Mouse (Mus musculus) embryonic facial prominence, embryonic 15.5 days (tissue): Measurements from ENCODE around the gene Ccdc83. TPM values are rescaled to one million over a fixed set of nuclear protein-coding genes. Genes with fewer than 3 reads are reported as not detected.
A peak's percentile ranks its signal among the peaks of the same experiment; 100 is the strongest.
"Not testable (repeated sequence)": the region's sequence is repeated elsewhere in the genome, so short reads cannot be mapped to it uniquely, and the experiment has no call there.

Experiments used
- ATAC-seq: fragments of 200-750 bp; cut with Nextera tagmentation; 2 replicates; pipeline ENCODE4 v1.8.0; 2017; ENCODE audit warnings: low read depth, moderate TSS enrichment; ENCODE audit not compliant: insufficient number of reproducible peaks, low FRiP score, low TSS enrichment
- H3K27ac ChIP-seq: fragments of 300-500 bp; sonication (generic); replicated peaks from 2 replicates; pipeline ENCODE4 v1.5.1; 2015; ENCODE audit warnings: mild to moderate bottlenecking, inconsistent platforms
- H3K27me3 ChIP-seq: fragments of 300-500 bp; sonication (generic); 2 replicates; pipeline ENCODE4 v1.6.1; 2015; ENCODE audit warnings: inconsistent platforms
- H3K36me3 ChIP-seq: fragments of 300-500 bp; sonication (generic); 2 replicates; pipeline ENCODE4 v1.6.1; 2015; ENCODE audit warnings: mild to moderate bottlenecking, inconsistent platforms
- H3K4me1 ChIP-seq: fragments of 300-500 bp; sonication (generic); 2 replicates; pipeline ENCODE4 v1.6.1; 2015; ENCODE audit warnings: inconsistent platforms
- H3K4me2 ChIP-seq: fragments of 300-500 bp; sonication (generic); replicated peaks from 2 replicates; pipeline ENCODE4 v1.6.1; 2015; ENCODE audit warnings: mild to moderate bottlenecking, inconsistent platforms
- H3K4me3 ChIP-seq: fragments of 300-500 bp; sonication (generic); replicated peaks from 2 replicates; pipeline ENCODE4 v1.5.1; 2015; ENCODE audit warnings: mild to moderate bottlenecking, inconsistent platforms
- H3K9ac ChIP-seq: fragments of 300-500 bp; sonication (generic); 2 replicates; pipeline ENCODE4 v1.6.1; 2015; ENCODE audit warnings: inconsistent platforms
- H3K9me3 ChIP-seq: fragments of 300-500 bp; sonication (generic); replicated peaks from 2 replicates; pipeline ENCODE4 v1.6.1; 2016; ENCODE audit warnings: inconsistent platforms
- WGBS: fragments of 180-500 bp; shearing (Covaris S2); methylation state at CpG from one replicate; pipeline ENCODE4 v1.1.7; 2015; 5-methylcytosine and 5-hydroxymethylcytosine counted together
- polyA plus RNA-seq: library from polyadenylated mRNA; unstranded; fragments of >200 nt; fragmentation: Nextera tagmentation; extraction: Ambion mirVana; gene quantifications from 2 replicates; pipeline ENCODE4 v1.2.1, GENCODE M21; 2015

Ccdc83 gene
- polyA plus RNA-seq, 1 experiment from 2014 or later, result 0.25 TPM

- no peaks in the 10 kb centered on the region for H3K4me1 ChIP-seq
- no peak overlapping the region for H3K4me2 ChIP-seq
- no peak overlapping the region for H3K27ac ChIP-seq
- WGBS, result 73% methylated on average over 2 of the region's 2 CpGs
- H3K36me3 ChIP-seq, result no peaks in the 10 kb centered on the region
- H3K27me3 ChIP-seq, result no peaks in the 10 kb centered on the region
- no peak overlapping the region for H3K9ac ChIP-seq
- H3K9me3 ChIP-seq, result no peaks in the 10 kb centered on the region
- no peak overlapping the region for H3K4me3 ChIP-seq
- ATAC-seq, result no peak
Observed at GRCm38 (mm10) chr7:90258701-90259100, 6.9 kb downstream of the Ccdc83 start.

- no peak overlapping the region for H3K4me2 ChIP-seq
- no peaks in the 10 kb centered on the region for H3K9me3 ChIP-seq
- H3K4me3 ChIP-seq, result no peak overlapping the region
- H3K36me3 ChIP-seq, result no peaks in the 10 kb centered on the region
- WGBS, result 63% methylated on average over 5 of the region's 5 CpGs
- ATAC-seq, result no peak
- H3K27me3 ChIP-seq, result no peaks in the 10 kb centered on the region
- H3K4me1 ChIP-seq, result no peaks in the 10 kb centered on the region
- no peak overlapping the region for H3K9ac ChIP-seq
- no peak overlapping the region for H3K27ac ChIP-seq
Observed at GRCm38 (mm10) chr7:90252946-90253345, 12.6 kb downstream of the Ccdc83 start.

GRCm38 (mm10) chr7:90243643-90244042, 21.9 kb downstream of the Ccdc83 start:
- 79% methylated on average over 5 of the region's 5 CpGs for WGBS
- no peak overlapping the region for H3K9ac ChIP-seq
- no peaks in the 10 kb centered on the region for H3K36me3 ChIP-seq
- H3K27ac ChIP-seq, result no peak overlapping the region
- no peaks in the 10 kb centered on the region for H3K9me3 ChIP-seq
- no peak overlapping the region for H3K4me2 ChIP-seq
- no peak for ATAC-seq
- no peaks in the 10 kb centered on the region for H3K4me1 ChIP-seq
- no peak overlapping the region for H3K4me3 ChIP-seq
- H3K27me3 ChIP-seq, result no peaks in the 10 kb centered on the region

GRCm38 (mm10) chr7:90243151-90243550, 22.4 kb downstream of the Ccdc83 start:
- Histone ChIP-seq H3K4me2 (no peak overlapping the region), H3K27ac (no peak overlapping the region), H3K9ac (no peak overlapping the region), H3K9me3 (no peaks in the 10 kb centered on the region), H3K4me1 (no peaks in the 10 kb centered on the region), H3K4me3 (no peak overlapping the region), H3K36me3 (no peaks in the 10 kb centered on the region), H3K27me3 (no peaks in the 10 kb centered on the region)
- ATAC-seq, result no peak
- 88% methylated on average over 6 of the region's 6 CpGs for WGBS

GRCm38 (mm10) chr7:90236289-90236905, 29.2 kb downstream of the Ccdc83 start:
- 32% methylated on average over 4 of the region's 4 CpGs for WGBS
- H3K27ac ChIP-seq, result no peak overlapping the region
- no peak overlapping the region for H3K9ac ChIP-seq
- H3K27me3 ChIP-seq, result no peaks in the 10 kb centered on the region
- H3K36me3 ChIP-seq, result no peaks in the 10 kb centered on the region
- no peak for ATAC-seq
- no peak overlapping the region for H3K4me3 ChIP-seq
- H3K4me2 ChIP-seq, result no peak overlapping the region
- no peaks in the 10 kb centered on the region for H3K9me3 ChIP-seq
- H3K4me1 ChIP-seq, result no peaks in the 10 kb centered on the region

GRCm38 (mm10) chr7:90233921-90234320, 31.7 kb downstream of the Ccdc83 start:
- no peak overlapping the region for H3K4me2 ChIP-seq
- H3K27me3 ChIP-seq, result no peaks in the 10 kb centered on the region
- no peaks in the 10 kb centered on the region for H3K9me3 ChIP-seq
- H3K4me3 ChIP-seq, result no peak overlapping the region
- 19% methylated on average over 4 of the region's 4 CpGs for WGBS
- H3K36me3 ChIP-seq, result no peaks in the 10 kb centered on the region
- H3K27ac ChIP-seq, result peak overlapping the region; percentile 60; the same call in 1 of the 2 replicates
- no peak overlapping the region for H3K9ac ChIP-seq
- no peaks in the 10 kb centered on the region for H3K4me1 ChIP-seq
- ATAC-seq, result no peak

GRCm38 (mm10) chr7:90231431-90231830, 34.1 kb downstream of the Ccdc83 start:
- 54% methylated on average over 9 of the region's 9 CpGs for WGBS
- Histone ChIP-seq H3K4me2 (peak overlapping the region; percentile 0; the same call in 1 of the 2 replicates), H3K4me1 (no peaks in the 10 kb centered on the region), H3K27ac (no peak overlapping the region), H3K36me3 (no peaks in the 10 kb centered on the region), H3K4me3 (no peak overlapping the region), H3K9me3 (no peaks in the 10 kb centered on the region), H3K9ac (no peak overlapping the region), H3K27me3 (no peaks in the 10 kb centered on the region)
- no peak for ATAC-seq

- not testable (repeated sequence) for ATAC-seq, H3K36me3 ChIP-seq, H3K27ac ChIP-seq, H3K4me3 ChIP-seq, H3K27me3 ChIP-seq, H3K9me3 ChIP-seq, H3K9ac ChIP-seq, H3K4me2 ChIP-seq, H3K4me1 ChIP-seq
Observed at GRCm38 (mm10) chr7:90228884-90229283, 36.7 kb downstream of the Ccdc83 start.

GRCm38 (mm10) chr7:90228075-90228474, 37.5 kb downstream of the Ccdc83 start:
- Histone ChIP-seq H3K4me3 (no peak overlapping the region), H3K27me3 (no peaks in the 10 kb centered on the region), H3K9me3 (no peaks in the 10 kb centered on the region), H3K4me2 (no peak overlapping the region), H3K9ac (no peak overlapping the region), H3K36me3 (no peaks in the 10 kb centered on the region), H3K27ac (no peak overlapping the region), H3K4me1 (no peaks in the 10 kb centered on the region)
- no peak for ATAC-seq
- WGBS, result 81% methylated on average over 4 of the region's 4 CpGs

- Histone ChIP-seq H3K4me3 (no peak overlapping the region), H3K36me3 (no peaks in the 10 kb centered on the region), H3K4me1 (no peaks in the 10 kb centered on the region), H3K9ac (no peak overlapping the region), H3K27me3 (no peaks in the 10 kb centered on the region), H3K4me2 (no peak overlapping the region), H3K9me3 (no peaks in the 10 kb centered on the region), H3K27ac (no peak overlapping the region)
- no peak for ATAC-seq
- WGBS, result 72% methylated on average over 2 of the region's 2 CpGs
Observed at GRCm38 (mm10) chr7:90221487-90221886, 44.1 kb downstream of the Ccdc83 start.

GRCm38 (mm10) chr7:90218122-90218521, 47.5 kb downstream of the Ccdc83 start:
- Histone ChIP-seq H3K36me3 (no peaks in the 10 kb centered on the region), H3K27me3 (no peaks in the 10 kb centered on the region), H3K9ac (no peak overlapping the region), H3K9me3 (no peaks in the 10 kb centered on the region), H3K4me2 (no peak overlapping the region), H3K27ac (no peak overlapping the region), H3K4me1 (no peaks in the 10 kb centered on the region), H3K4me3 (no peak overlapping the region)
- no peak for ATAC-seq
- 78% methylated on average over 5 of the region's 5 CpGs for WGBS

GRCm38 (mm10) chr7:90216511-90216910, 49.1 kb downstream of the Ccdc83 start:
- Histone ChIP-seq H3K36me3 (no peaks in the 10 kb centered on the region), H3K9ac (no peak overlapping the region), H3K27me3 (no peaks in the 10 kb centered on the region), H3K4me1 (no peaks in the 10 kb centered on the region), H3K4me3 (no peak overlapping the region), H3K27ac (peak overlapping the region; percentile 63; the same call in 1 of the 2 replicates), H3K4me2 (no peak overlapping the region), H3K9me3 (no peaks in the 10 kb centered on the region)
- ATAC-seq, result no peak
- WGBS, result 44% methylated on average over 8 of the region's 8 CpGs
